Mouse (Mus musculus) limb, embryonic 11.5 days (tissue): ENCODE measurements around the gene F2rl3. TPM values are rescaled to one million over a fixed set of nuclear protein-coding genes. Genes with fewer than 3 reads are reported as not detected.

Experiments used
- ATAC-seq: fragments of 200-750 bp; cut with Nextera tagmentation; 2 replicates; pipeline ENCODE4 v1.8.0; 2017; ENCODE audit warnings: low read depth; ENCODE audit not compliant: insufficient number of reproducible peaks, low FRiP score, low TSS enrichment
- DNase-seq: peaks from one replicate; pipeline ENCODE4 v3.0.0-alpha.2; 2015; ENCODE audit warnings: low spot score
- H3K27ac ChIP-seq: fragments of 300-500 bp; sonication (generic); replicated peaks from 2 replicates; pipeline ENCODE4 v1.5.1; 2014; ENCODE audit warnings: low read depth, mild to moderate bottlenecking, low read length
- H3K27me3 ChIP-seq: fragments of 300-500 bp; sonication (generic); 2 replicates; pipeline ENCODE4 v1.6.1; 2014; ENCODE audit warnings: mild to moderate bottlenecking, low read length, mixed read lengths; ENCODE audit not compliant: control insufficient read depth, insufficient read depth
- H3K36me3 ChIP-seq: fragments of 300-500 bp; sonication (generic); 2 replicates; pipeline ENCODE4 v1.6.1; 2014; ENCODE audit warnings: mild to moderate bottlenecking, low read length, moderate library complexity, mixed read lengths; ENCODE audit not compliant: control insufficient read depth, insufficient read depth
- H3K4me1 ChIP-seq: fragments of 300-500 bp; sonication (generic); 2 replicates; pipeline ENCODE4 v1.6.1; 2014; ENCODE audit warnings: low read length, mixed read lengths; ENCODE audit not compliant: control insufficient read depth, insufficient read depth
- H3K4me2 ChIP-seq: fragments of 300-500 bp; sonication (generic); 2 replicates; pipeline ENCODE4 v1.6.1; 2014; ENCODE audit warnings: low read depth, mild to moderate bottlenecking, moderate library complexity; ENCODE audit not compliant: severe bottlenecking
- H3K4me3 ChIP-seq: fragments of 300-500 bp; sonication (generic); 2 replicates; pipeline ENCODE4 v1.5.1; 2014; ENCODE audit warnings: low read depth, low read length
- H3K9ac ChIP-seq: fragments of 300-500 bp; sonication (generic); 2 replicates; pipeline ENCODE4 v1.6.1; 2014; ENCODE audit warnings: mild to moderate bottlenecking, low read length
- H3K9me3 ChIP-seq: fragments of 300-500 bp; sonication (generic); 2 replicates; pipeline ENCODE4 v1.6.1; 2016; ENCODE audit warnings: low read length; ENCODE audit not compliant: control insufficient read depth
- WGBS: fragments of 180-500 bp; shearing (Covaris S2); extraction: QIAGEN DNeasy Blood & Tissue Kit; methylation state at CpG from one replicate; pipeline ENCODE4 v1.1.7; 2014; 5-methylcytosine and 5-hydroxymethylcytosine counted together
- polyA plus RNA-seq: library from polyadenylated mRNA; unstranded; fragments of >200 nt; fragmentation: Nextera tagmentation; extraction: Ambion mirVana; gene quantifications from 2 replicates; pipeline ENCODE4 v1.2.1, GENCODE M21; 2014

F2rl3 gene
- polyA plus RNA-seq = 1.1 and 1.7 TPM in 2 replicates

- 82% methylated on average over 7 of the region's 7 CpGs for WGBS
- Histone ChIP-seq H3K4me2 (no peak within 1 kb of the TSS), H3K27me3 (no peaks in the 10 kb centered on the region), H3K27ac (no peak within 1 kb of the TSS), H3K36me3 (peaks cover 10% of the 10 kb centered on the region), H3K9ac (no peak within 1 kb of the TSS), H3K4me1 (no peaks in the 10 kb centered on the region), H3K4me3 (no peak within 1 kb of the TSS), H3K9me3 (no peaks in the 10 kb centered on the region)
- DNase-seq (peak; percentile 19), ATAC-seq (no peak)
These were observed at the start of gene F2rl3 for GRCm38 (mm10) chr8:72761322-72762051. F2rl3 (plus strand) TSS chr8:72761880.

DNA sequence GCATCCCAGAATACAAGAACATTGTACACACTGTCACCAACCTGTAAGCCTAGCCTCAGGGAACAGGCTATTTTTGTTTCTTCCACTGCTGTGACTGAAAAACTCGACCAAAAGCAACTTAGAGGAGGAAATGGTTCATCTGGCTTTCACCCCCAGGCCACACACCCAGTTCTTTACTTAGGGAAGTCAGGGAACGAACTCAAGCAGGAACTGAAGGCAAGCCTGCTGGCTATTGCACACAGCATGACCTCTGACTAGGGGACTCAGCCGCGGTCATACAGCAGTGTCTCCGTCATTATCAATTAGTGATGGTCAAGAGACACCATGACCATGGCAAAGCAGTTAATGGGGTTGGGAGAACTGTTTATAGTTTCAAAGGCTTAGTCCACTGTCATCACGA lies 49.1 kb upstream of the F2rl3 start:
- ATAC-seq (no peak), DNase-seq (no peak)
- Histone ChIP-seq H3K4me1 (no peaks in the 10 kb centered on the region), H3K4me3 (no peak overlapping the region), H3K36me3 (no peaks in the 10 kb centered on the region), H3K27me3 (no peaks in the 10 kb centered on the region), H3K27ac (no peak overlapping the region), H3K9me3 (no peaks in the 10 kb centered on the region), H3K9ac (no peak overlapping the region), H3K4me2 (no peak overlapping the region)
- 57% methylated on average over 6 of the region's 6 CpGs for WGBS

- WGBS = 85% methylated on average over 5 of the region's 5 CpGs
- ATAC-seq = no peak
- no peak overlapping the region for H3K4me3 ChIP-seq
These were observed 45.1 kb upstream of the F2rl3 start for GRCm38 (mm10) chr8:72716594-72716993.

GRCm38 (mm10) chr8:72720541-72720940 lies 41.1 kb upstream of the F2rl3 start:
- WGBS = 35% methylated on average over 1 of the region's 1 CpGs
- H3K4me3 ChIP-seq = no peak overlapping the region
- H3K27ac ChIP-seq = no peak overlapping the region
- H3K9me3 ChIP-seq = no peaks in the 10 kb centered on the region
- H3K4me2 ChIP-seq = no peak overlapping the region
- H3K36me3 ChIP-seq = no peaks in the 10 kb centered on the region
- no peak for DNase-seq
- H3K27me3 ChIP-seq = no peaks in the 10 kb centered on the region
- H3K9ac ChIP-seq = no peak overlapping the region
- no peak for ATAC-seq
- peaks cover 5% of the 10 kb centered on the region; the same call in 1 of the 2 replicates for H3K4me1 ChIP-seq

More at GRCm38 (mm10) chr8:72716594-72716993, 45.1 kb upstream of the F2rl3 start:
- no peak for DNase-seq
- Histone ChIP-seq H3K9me3 (no peaks in the 10 kb centered on the region), H3K4me1 (no peaks in the 10 kb centered on the region), H3K9ac (no peak overlapping the region), H3K27ac (no peak overlapping the region), H3K36me3 (no peaks in the 10 kb centered on the region), H3K27me3 (no peaks in the 10 kb centered on the region), H3K4me2 (no peak overlapping the region)

DNA sequence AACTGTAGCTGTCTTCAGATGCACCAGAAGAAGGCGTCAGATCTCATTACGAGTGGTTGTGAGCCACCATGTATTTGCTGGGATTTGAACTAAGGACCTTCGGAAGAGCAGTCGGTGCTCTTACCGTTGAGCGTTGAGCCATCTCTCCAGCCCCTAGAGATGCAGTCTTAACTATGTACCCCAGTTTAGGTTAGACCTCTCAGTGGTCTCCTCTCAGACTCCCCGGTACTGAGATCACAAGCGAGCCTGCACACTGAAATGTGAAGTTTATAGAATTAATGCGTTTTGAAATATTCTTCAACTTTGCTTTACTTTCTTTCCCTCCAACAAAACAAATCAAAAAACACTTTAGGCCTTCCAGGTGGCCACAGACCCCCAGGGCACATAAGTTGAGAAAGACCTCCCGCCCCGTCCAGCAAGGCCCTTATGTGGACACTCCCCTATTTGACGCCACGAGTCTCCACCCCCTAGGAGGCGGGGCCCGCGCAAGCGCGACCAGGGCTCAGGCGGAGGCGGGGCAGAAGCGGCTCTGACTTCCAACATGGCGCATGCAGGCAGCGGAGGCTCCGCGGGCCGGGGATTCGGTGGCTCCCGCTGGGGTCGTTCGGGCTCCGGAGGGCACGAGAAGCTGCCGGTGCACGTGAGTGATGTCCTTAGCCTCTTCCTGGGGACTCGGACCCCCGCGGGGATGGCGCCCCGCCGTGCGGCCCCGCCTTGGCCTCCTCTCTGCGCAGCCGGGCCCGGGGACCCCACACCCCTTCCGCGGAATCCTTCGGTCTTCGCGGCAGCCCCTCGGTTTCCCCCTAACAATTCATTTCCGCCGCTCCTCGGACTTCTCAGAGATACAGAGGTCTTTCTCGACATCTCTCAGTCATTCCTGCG lies 38.7 kb upstream of the F2rl3 start, which contains the start of gene Sin3b:
Gene Sin3b, plus strand, starts transcription at position 517 of the 882 bp plus-strand sequence.
- H3K27ac ChIP-seq = no peak within 1 kb of the TSS

DNA sequence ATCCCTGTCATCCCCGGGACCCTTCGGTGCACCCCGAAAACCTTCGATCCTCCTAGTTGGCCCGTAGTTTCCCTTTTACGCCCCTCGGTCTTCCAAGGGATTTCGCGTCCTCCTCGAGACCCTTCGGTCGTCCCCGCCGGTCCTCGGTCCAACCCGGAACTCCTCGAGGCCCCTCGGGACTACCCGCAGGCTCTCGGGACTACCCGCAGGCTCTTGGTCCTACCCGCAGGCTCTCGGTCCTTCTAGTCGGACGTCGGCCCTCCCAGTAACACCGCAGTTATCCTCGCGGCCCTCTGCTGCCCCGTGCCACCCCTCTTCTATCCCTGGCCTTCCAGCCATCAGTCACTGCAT lies 38.1 kb upstream of the F2rl3 start:
- H3K27ac ChIP-seq = no peak overlapping the region

More for the DNA sequence above, 38.7 kb upstream of the F2rl3 start, which contains the start of gene Sin3b:
- Histone ChIP-seq H3K4me2 (peak within 1 kb of the TSS; percentile 81), H3K27me3 (no peaks in the 10 kb centered on the region), H3K9ac (peak within 1 kb of the TSS; percentile 93), H3K4me1 (peaks cover 5% of the 10 kb centered on the region; the same call in 1 of the 2 replicates), H3K36me3 (peaks cover 14% of the 10 kb centered on the region), H3K9me3 (no peaks in the 10 kb centered on the region), H3K4me3 (peak within 1 kb of the TSS; percentile 94)
- WGBS = 16% methylated on average over 46 of the region's 56 CpGs
- ATAC-seq (peak; percentile 97), DNase-seq (peak; percentile 95)

GRCm38 (mm10) chr8:72728636-72729035 lies 33.0 kb upstream of the F2rl3 start:
- H3K4me3 ChIP-seq = no peak overlapping the region
- H3K27ac ChIP-seq = no peak overlapping the region
- H3K9me3 ChIP-seq = no peaks in the 10 kb centered on the region
- H3K36me3 ChIP-seq = peaks cover 42% of the 10 kb centered on the region
- DNase-seq (no peak), ATAC-seq (no peak)
- H3K27me3 ChIP-seq = no peaks in the 10 kb centered on the region
- H3K4me1 ChIP-seq = peaks cover 5% of the 10 kb centered on the region; the same call in 1 of the 2 replicates
- H3K9ac ChIP-seq = no peak overlapping the region
- H3K4me2 ChIP-seq = no peak overlapping the region
- WGBS = 85% methylated on average over 1 of the region's 1 CpGs

More for the DNA sequence above, 38.1 kb upstream of the F2rl3 start:
- no peaks in the 10 kb centered on the region for H3K9me3 ChIP-seq
- H3K36me3 ChIP-seq = peaks cover 16% of the 10 kb centered on the region
- H3K4me3 ChIP-seq = peak overlapping the region; percentile 94
- H3K27me3 ChIP-seq = no peaks in the 10 kb centered on the region
- peaks cover 5% of the 10 kb centered on the region; the same call in 1 of the 2 replicates for H3K4me1 ChIP-seq
- peak; percentile 48 for DNase-seq
- ATAC-seq = peak; percentile 31; the same call in 1 of the 2 replicates
- 1% methylated on average over 30 of the region's 30 CpGs for WGBS
- H3K4me2 ChIP-seq = peak overlapping the region; percentile 81
- H3K9ac ChIP-seq = peak overlapping the region; percentile 93

DNA sequence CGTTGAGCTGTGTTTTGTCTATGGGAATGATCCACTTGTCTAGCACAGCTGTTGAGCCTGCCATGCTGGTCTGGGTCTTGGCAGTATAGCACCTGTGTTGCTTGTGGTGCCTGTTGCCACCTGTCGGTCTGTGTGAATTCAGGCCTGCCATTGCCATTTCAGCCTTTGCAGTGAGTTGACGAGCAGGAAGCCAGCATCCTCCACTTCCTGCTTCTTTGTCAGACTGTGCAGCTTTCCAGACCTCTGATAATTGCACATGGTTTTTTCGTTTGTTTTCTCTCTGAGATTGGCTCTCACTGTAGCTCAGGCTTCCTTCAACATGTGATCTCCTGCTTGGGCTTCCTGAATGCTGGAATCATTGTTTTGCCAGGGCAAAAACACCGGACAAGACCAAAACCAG lies 26.7 kb upstream of the F2rl3 start:
- 86% methylated on average over 5 of the region's 5 CpGs for WGBS
- Histone ChIP-seq H3K9me3 (no peaks in the 10 kb centered on the region), H3K4me2 (no peak overlapping the region), H3K4me3 (no peak overlapping the region), H3K36me3 (peaks cover 34% of the 10 kb centered on the region; the same call in 1 of the 2 replicates), H3K27ac (no peak overlapping the region), H3K4me1 (no peaks in the 10 kb centered on the region), H3K9ac (no peak overlapping the region), H3K27me3 (no peaks in the 10 kb centered on the region)
- DNase-seq (no peak), ATAC-seq (no peak)
